Mouse (Mus musculus): ENCODE data around the gene Memo1. TPM values are rescaled to one million over a fixed set of nuclear protein-coding genes. Genes with fewer than 3 reads are reported as not detected.
"Not testable (repeated sequence)": the region's sequence is repeated elsewhere in the genome, so short reads cannot be mapped to it uniquely, and the experiment has no call there.

The Memo1 gene
- polyA plus RNA-seq, 1 experiment from 2014 or later: 79.4 TPM

- Histone ChIP-seq H3K4me1 (peaks cover 17% of the 10 kb centered on the region), H3K36me3 (peaks cover 26% of the 10 kb centered on the region), H3K27me3 (no peaks in the 10 kb centered on the region), H3K4me2 (replicated peaks) (peak overlapping the region; percentile 76), H3K27ac (peak overlapping the region; percentile 86), H3K4me3 (peak overlapping the region; percentile 86), H3K9me3 (no peaks in the 10 kb centered on the region), H3K9ac (peak overlapping the region; percentile 85)
- WGBS: under 1% methylated on average over 48 of the region's 48 CpGs
- peak; percentile 94 for ATAC-seq (ENCODE audit: low FRiP score, low read depth)
Observed at GRCm38 (mm10) chr17:74316309-74316863, 21.1 kb upstream of the Memo1 start.

- ATAC-seq (ENCODE audit: low FRiP score, low read depth): peak; percentile 89
- H3K27me3 ChIP-seq: no peaks in the 10 kb centered on the region
- peak overlapping the region; percentile 85 for H3K9ac ChIP-seq
- peak overlapping the region; percentile 76 for H3K4me2 ChIP-seq (replicated peaks)
- peaks cover 32% of the 10 kb centered on the region for H3K36me3 ChIP-seq
- WGBS: under 1% methylated on average over 45 of the region's 45 CpGs
- peak overlapping the region; percentile 86 for H3K27ac ChIP-seq
- no peaks in the 10 kb centered on the region for H3K9me3 ChIP-seq
- peaks cover 17% of the 10 kb centered on the region for H3K4me1 ChIP-seq
- peak overlapping the region; percentile 86 for H3K4me3 ChIP-seq
Observed at GRCm38 (mm10) chr17:74315445-74316308, 20.4 kb upstream of the Memo1 start.

- WGBS: 76% methylated on average over 1 of the region's 1 CpGs
- ATAC-seq (ENCODE audit: low FRiP score, low read depth): no peak
- H3K4me1 ChIP-seq: no peaks in the 10 kb centered on the region
- H3K4me2 ChIP-seq (replicated peaks): no peak overlapping the region
- H3K36me3 ChIP-seq: peaks cover 83% of the 10 kb centered on the region
- no peak overlapping the region for H3K27ac ChIP-seq
- no peak overlapping the region for H3K9ac ChIP-seq
- no peak overlapping the region for H3K4me3 ChIP-seq
- H3K27me3 ChIP-seq: no peaks in the 10 kb centered on the region
- H3K9me3 ChIP-seq: no peaks in the 10 kb centered on the region
Observed at GRCm38 (mm10) chr17:74306021-74306420, 10.7 kb upstream of the Memo1 start.

GRCm38 (mm10) chr17:74305616-74306015 is 10.3 kb upstream of the Memo1 start:
- 91% methylated on average over 4 of the region's 4 CpGs for WGBS

GRCm38 (mm10) chr17:74304060-74304459 is 8.7 kb upstream of the Memo1 start:
- peaks cover 84% of the 10 kb centered on the region for H3K36me3 ChIP-seq
- no peaks in the 10 kb centered on the region for H3K27me3 ChIP-seq
- WGBS: 92% methylated on average over 4 of the region's 4 CpGs

More at GRCm38 (mm10) chr17:74305616-74306015, 10.3 kb upstream of the Memo1 start:
- Histone ChIP-seq H3K36me3 (peaks cover 84% of the 10 kb centered on the region), H3K27ac (no peak overlapping the region), H3K9me3 (no peaks in the 10 kb centered on the region), H3K4me2 (replicated peaks) (no peak overlapping the region), H3K4me3 (no peak overlapping the region), H3K27me3 (no peaks in the 10 kb centered on the region), H3K4me1 (no peaks in the 10 kb centered on the region), H3K9ac (no peak overlapping the region)
- no peak for ATAC-seq (ENCODE audit: low FRiP score, low read depth)

GRCm38 (mm10) chr17:74300089-74300488 is 4.8 kb upstream of the Memo1 start:
- peaks cover 56% of the 10 kb centered on the region for H3K36me3 ChIP-seq
- no peaks in the 10 kb centered on the region for H3K9me3 ChIP-seq
- no peaks in the 10 kb centered on the region for H3K27me3 ChIP-seq
- no peak overlapping the region for H3K27ac ChIP-seq
- no peak overlapping the region for H3K4me3 ChIP-seq
- no peaks in the 10 kb centered on the region for H3K4me1 ChIP-seq
- no peak overlapping the region for H3K9ac ChIP-seq
- H3K4me2 ChIP-seq (replicated peaks): no peak overlapping the region
- 89% methylated on average over 5 of the region's 5 CpGs for WGBS
- no peak for ATAC-seq (ENCODE audit: low FRiP score, low read depth)

More at GRCm38 (mm10) chr17:74304060-74304459, 8.7 kb upstream of the Memo1 start:
- Histone ChIP-seq H3K9me3 (no peaks in the 10 kb centered on the region), H3K9ac (no peak overlapping the region), H3K4me1 (no peaks in the 10 kb centered on the region), H3K4me2 (replicated peaks) (no peak overlapping the region), H3K4me3 (no peak overlapping the region), H3K27ac (no peak overlapping the region)
- ATAC-seq (ENCODE audit: low FRiP score, low read depth): no peak

GRCm38 (mm10) chr17:74296991-74297390 is 1.7 kb upstream of the Memo1 start:
- H3K9me3 ChIP-seq; H3K4me1 ChIP-seq; H3K27ac ChIP-seq; H3K9ac ChIP-seq; H3K27me3 ChIP-seq; H3K4me3 ChIP-seq; H3K4me2 ChIP-seq (replicated peaks); ATAC-seq (ENCODE audit: low FRiP score, low read depth): not testable (repeated sequence)
- WGBS: 94% methylated on average over 5 of the region's 5 CpGs
- peaks cover 35% of the 10 kb centered on the region for H3K36me3 ChIP-seq

- Histone ChIP-seq H3K9ac (peak overlapping the region; percentile 94), H3K4me3 (peak overlapping the region; percentile 99), H3K27me3 (no peaks in the 10 kb centered on the region), H3K36me3 (peaks cover 28% of the 10 kb centered on the region), H3K27ac (peak overlapping the region; percentile 99), H3K4me1 (peaks cover 15% of the 10 kb centered on the region), H3K9me3 (no peaks in the 10 kb centered on the region), H3K4me2 (replicated peaks) (peak overlapping the region; percentile 70)
- ATAC-seq (ENCODE audit: low FRiP score, low read depth): no peak
- WGBS: 33% methylated on average over 11 of the region's 11 CpGs
Observed at GRCm38 (mm10) chr17:74296076-74296823, 929 bp upstream of the Memo1 start.

GRCm38 (mm10) chr17:74294426-74295025 is 795 bp downstream of the Memo1 start:
- Histone ChIP-seq H3K27me3 (no peaks in the 10 kb centered on the region), H3K27ac (peak overlapping the region; percentile 99), H3K9ac (peak overlapping the region; percentile 94), H3K4me1 (peaks cover 26% of the 10 kb centered on the region), H3K4me2 (replicated peaks) (peak overlapping the region; percentile 70), H3K4me3 (peak overlapping the region; percentile 99), H3K9me3 (no peaks in the 10 kb centered on the region), H3K36me3 (peaks cover 12% of the 10 kb centered on the region)
- peak; percentile 84 for ATAC-seq (ENCODE audit: low FRiP score, low read depth)
- WGBS: 1% methylated on average over 75 of the region's 80 CpGs

- Histone ChIP-seq H3K27ac (peak overlapping the region; percentile 99), H3K4me3 (peak overlapping the region; percentile 99), H3K9me3 (no peaks in the 10 kb centered on the region), H3K9ac (peak overlapping the region; percentile 94), H3K36me3 (peaks cover 10% of the 10 kb centered on the region), H3K27me3 (no peaks in the 10 kb centered on the region), H3K4me1 (peaks cover 26% of the 10 kb centered on the region), H3K4me2 (replicated peaks) (peak overlapping the region; percentile 70)
- ATAC-seq (ENCODE audit: low FRiP score, low read depth): no peak
- 2% methylated on average over 18 of the region's 18 CpGs for WGBS
Observed at GRCm38 (mm10) chr17:74293687-74294425, 1.5 kb downstream of the Memo1 start.

GRCm38 (mm10) chr17:74291640-74292361 is 3.5 kb downstream of the Memo1 start:
- WGBS: 71% methylated on average over 4 of the region's 4 CpGs
- no peak overlapping the region for H3K4me3 ChIP-seq
- ATAC-seq (ENCODE audit: low FRiP score, low read depth): no peak

More at GRCm38 (mm10) chr17:74291640-74292361, 3.5 kb downstream of the Memo1 start:
- Histone ChIP-seq H3K27ac (no peak overlapping the region), H3K4me2 (replicated peaks) (no peak overlapping the region), H3K27me3 (no peaks in the 10 kb centered on the region), H3K36me3 (peaks cover 16% of the 10 kb centered on the region), H3K9me3 (0 out of 2 replicates have a peak, but pooled peaks cover 3% of the 10 kb centered on the region), H3K9ac (no peak overlapping the region), H3K4me1 (peaks cover 26% of the 10 kb centered on the region)
